Mouse (Mus musculus) bone marrow macrophage, adult 2 months (primary cell): Measurements from ENCODE around the gene Lad1.

Source experiments
- CTCF ChIP-seq: IDR thresholded peaks from 2 replicates; pipeline ENCODE4 v1.5.1; 2012; ENCODE audit warnings: low read depth, mild to moderate bottlenecking, low read length, moderate library complexity
- POLR2A ChIP-seq: IDR thresholded peaks from 2 replicates; pipeline ENCODE4 v1.6.1; 2012; ENCODE audit warnings: mild to moderate bottlenecking, low read depth, low read length, borderline replicate concordance

GRCm38 (mm10) chr1:135847611-135848351, 29.4 kb downstream of the Lad1 start:
- no peak for TF ChIP-seq CTCF
- no peak for TF ChIP-seq POLR2A
